Mouse (Mus musculus) kidney, adult 2 months (tissue): ENCODE results near the gene Sorcs2. TPM values are rescaled to one million over a fixed set of nuclear protein-coding genes. Genes with fewer than 3 reads are reported as not detected.
A peak's percentile ranks its signal among the peaks of the same experiment; 100 is the strongest.

Experiments
- DNase-seq: peaks from one replicate; pipeline ENCODE4 v3.0.0; 2021
- H3K27ac ChIP-seq: fragments of 200-500 bp; 2 replicates; pipeline ENCODE4 v1.5.1; 2012; ENCODE audit warnings: low read depth, low read length, control low read depth, inconsistent platforms; ENCODE audit not compliant: insufficient read depth
- H3K27me3 ChIP-seq: fragments of 200-500 bp; replicated peaks from 2 replicates; pipeline ENCODE4 v1.6.1; 2012; ENCODE audit warnings: mild to moderate bottlenecking, moderate library complexity, low read length, inconsistent platforms; ENCODE audit not compliant: control insufficient read depth, insufficient read depth
- H3K36me3 ChIP-seq: fragments of 200-500 bp; 2 replicates; pipeline ENCODE4 v1.6.1; 2012; ENCODE audit warnings: mild to moderate bottlenecking, moderate library complexity, low read length, inconsistent platforms; ENCODE audit not compliant: control insufficient read depth, insufficient read depth
- H3K4me1 ChIP-seq: fragments of 200-500 bp; 2 replicates; pipeline ENCODE4 v1.6.1; 2011; ENCODE audit warnings: low read length; ENCODE audit not compliant: control insufficient read depth, insufficient read depth
- H3K4me3 ChIP-seq: fragments of 200-500 bp; 2 replicates; pipeline ENCODE4 v1.5.1; 2011; ENCODE audit warnings: mild to moderate bottlenecking, low read depth, low read length, control low read depth; ENCODE audit not compliant: insufficient read depth
- CTCF ChIP-seq: fragments of 200-500 bp; conservative IDR thresholded peaks from 2 replicates; pipeline ENCODE4 v1.5.1; 2011; ENCODE audit warnings: low read depth, mild to moderate bottlenecking, control low read depth, low read length, moderate library complexity, mixed read lengths; ENCODE audit not compliant: insufficient read depth, insufficient read length
- POLR2A ChIP-seq: fragments of 200-500 bp; IDR thresholded peaks from one replicate; pipeline ENCODE4 v1.6.1; 2011; ENCODE audit warnings: low read depth, low read length, control low read depth
- WGBS: fragments of 180-500 bp; shearing (Covaris S2); methylation state at CpG from one replicate; pipeline ENCODE4 v1.1.7; 2018; 5-methylcytosine and 5-hydroxymethylcytosine counted together
- polyA plus RNA-seq: library from polyadenylated mRNA; depleted of rRNA; stranded (reverse); fragments of >200 nt; gene quantifications from 2 replicates; pipeline ENCODE4 v1.2.3, GENCODE M21; 2012

The Sorcs2 gene
- polyA plus RNA-seq, 1 experiment: 1.9 TPM

GRCm38 (mm10) chr5:36336252-36336651, 61.7 kb downstream of the Sorcs2 start:
- H3K27ac ChIP-seq: no peak overlapping the region
- DNase-seq: no peak
- H3K36me3 ChIP-seq: no peaks in the 10 kb centered on the region
- no peaks in the 10 kb centered on the region for H3K4me1 ChIP-seq
- H3K27me3 ChIP-seq: no peaks in the 10 kb centered on the region
- TF ChIP-seq CTCF (no peak), POLR2A (no peak)
- H3K4me3 ChIP-seq: no peak overlapping the region
- 68% methylated on average over 7 of the region's 7 CpGs for WGBS

- WGBS: 87% methylated on average over 2 of the region's 2 CpGs
- Histone ChIP-seq H3K4me1 (no peaks in the 10 kb centered on the region), H3K4me3 (no peak overlapping the region), H3K36me3 (no peaks in the 10 kb centered on the region), H3K27me3 (no peaks in the 10 kb centered on the region), H3K27ac (no peak overlapping the region)
- DNase-seq: no peak
- TF ChIP-seq POLR2A (no peak), CTCF (no peak)
Observed at GRCm38 (mm10) chr5:36335661-36336060, 62.3 kb downstream of the Sorcs2 start.

- no peak overlapping the region for H3K4me3 ChIP-seq
- WGBS: 54% methylated on average over 7 of the region's 7 CpGs
- TF ChIP-seq POLR2A (no peak), CTCF (no peak)
- no peaks in the 10 kb centered on the region for H3K27me3 ChIP-seq
- no peak overlapping the region for H3K27ac ChIP-seq
- no peaks in the 10 kb centered on the region for H3K36me3 ChIP-seq
- no peak for DNase-seq
- no peaks in the 10 kb centered on the region for H3K4me1 ChIP-seq
Observed at GRCm38 (mm10) chr5:36334227-36334626, 63.7 kb downstream of the Sorcs2 start.

DNA sequence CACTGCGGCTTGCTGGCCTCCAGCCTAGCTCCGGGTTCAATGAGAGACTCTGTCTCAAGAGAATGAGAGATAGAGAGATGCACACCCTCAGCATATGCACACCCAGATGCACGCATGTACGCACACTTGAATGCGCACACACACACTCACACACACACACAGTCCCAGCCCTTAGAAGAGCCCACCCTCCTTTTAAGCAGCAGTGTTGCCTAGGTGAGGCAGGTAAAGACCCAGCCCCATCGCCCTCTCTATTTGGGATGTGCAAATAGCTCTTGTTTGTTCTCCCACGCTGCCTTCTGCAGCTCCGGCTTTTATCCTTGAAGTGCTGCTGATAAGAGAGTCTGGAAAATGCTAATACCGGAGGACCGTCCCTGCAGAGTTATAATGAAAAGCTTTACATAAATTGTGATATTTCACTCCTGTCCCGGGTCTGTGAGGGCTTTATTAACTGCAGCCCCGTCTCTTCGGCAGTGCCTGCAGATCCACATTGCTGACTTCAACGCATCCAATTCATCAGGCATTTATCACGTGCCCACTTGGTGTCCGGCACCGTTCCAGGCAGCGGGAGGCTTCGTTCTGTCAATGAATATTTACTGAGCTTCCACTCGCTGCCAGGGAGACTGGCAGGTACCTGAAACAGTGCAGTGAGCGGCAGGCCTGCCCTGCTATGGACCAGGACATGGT, 67.3 kb downstream of the Sorcs2 start:
- no peak for TF ChIP-seq CTCF
- TF ChIP-seq POLR2A: no peak
- Histone ChIP-seq H3K27ac (no peak overlapping the region), H3K27me3 (no peaks in the 10 kb centered on the region), H3K4me1 (no peaks in the 10 kb centered on the region), H3K4me3 (no peak overlapping the region), H3K36me3 (no peaks in the 10 kb centered on the region)
- peak; percentile 90 for DNase-seq
- 69% methylated on average over 21 of the region's 21 CpGs for WGBS

DNA sequence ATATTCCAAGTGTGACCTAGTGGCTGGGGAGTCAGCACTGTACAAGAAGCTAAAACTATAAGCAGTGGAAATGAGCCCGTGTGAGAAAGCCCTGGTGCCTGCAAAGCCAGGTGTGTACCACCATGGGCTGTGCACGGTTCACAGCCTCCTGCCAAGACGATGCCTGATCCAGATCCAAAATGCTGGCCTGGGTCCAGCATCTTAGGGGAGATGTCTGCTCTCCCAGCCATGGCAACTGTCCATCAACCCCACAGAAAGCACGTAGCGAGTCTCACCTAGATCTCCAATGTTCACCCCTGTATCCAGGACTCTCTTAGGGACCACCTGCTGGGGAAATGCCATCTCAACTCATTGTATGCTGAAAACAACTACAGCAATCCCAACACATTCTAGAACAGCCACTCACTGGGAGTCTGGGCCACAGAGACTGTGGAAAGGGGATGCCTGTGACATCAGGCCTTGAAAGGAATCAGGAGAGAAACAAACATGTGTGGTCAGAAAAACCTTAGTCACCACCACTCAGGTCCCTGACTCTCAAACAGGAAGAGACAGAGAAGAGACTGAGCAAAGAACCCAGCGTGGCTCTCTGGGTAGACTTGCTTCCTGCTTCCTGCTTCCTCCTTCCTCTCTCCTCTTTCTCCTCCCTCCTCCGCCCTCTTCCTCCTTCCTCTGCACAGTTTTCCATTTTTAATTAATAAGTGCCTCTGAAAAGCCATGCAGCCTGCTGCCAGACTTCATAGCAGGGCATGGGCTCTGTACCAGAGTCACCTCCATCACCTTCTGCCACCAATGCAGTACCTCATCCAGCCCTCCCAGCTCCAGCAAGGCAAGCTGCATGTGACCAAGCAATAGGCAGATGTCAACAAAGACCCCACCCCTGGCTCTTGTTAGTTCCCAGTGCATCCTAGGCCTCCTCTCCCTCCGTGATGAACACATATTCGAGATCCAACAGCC, 71.6 kb downstream of the Sorcs2 start:
- Histone ChIP-seq H3K27me3 (no peaks in the 10 kb centered on the region), H3K27ac (no peak overlapping the region), H3K36me3 (no peaks in the 10 kb centered on the region), H3K4me1 (no peaks in the 10 kb centered on the region), H3K4me3 (no peak overlapping the region)
- 75% methylated on average over 9 of the region's 9 CpGs for WGBS
- TF ChIP-seq POLR2A (no peak), CTCF (no peak)
- DNase-seq: no peak

DNA sequence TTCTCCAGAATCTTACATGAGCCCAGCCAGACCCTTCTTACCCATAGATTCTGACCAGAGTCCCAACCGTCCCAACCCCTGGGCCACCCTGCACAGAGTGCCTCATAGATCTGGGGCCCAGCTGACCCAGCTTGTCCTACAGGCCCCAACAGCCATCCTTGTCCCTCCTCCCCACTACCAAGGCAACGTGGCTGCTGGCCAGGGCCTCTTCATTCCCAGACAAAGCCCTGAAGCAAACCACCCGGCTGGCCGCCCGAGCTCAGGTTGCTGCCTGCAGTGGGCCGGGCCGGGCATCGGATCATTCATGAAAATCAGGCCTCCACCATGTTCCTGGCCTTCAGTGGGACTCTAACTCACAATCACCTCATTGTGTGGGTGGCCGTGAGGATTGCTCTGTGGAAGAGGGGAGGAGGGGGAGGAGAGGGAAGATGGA, 73.8 kb downstream of the Sorcs2 start:
- TF ChIP-seq POLR2A: no peak
- no peak for TF ChIP-seq CTCF
- 61% methylated on average over 9 of the region's 9 CpGs for WGBS
- no peak overlapping the region for H3K27ac ChIP-seq
- H3K4me3 ChIP-seq: no peak overlapping the region
- no peaks in the 10 kb centered on the region for H3K4me1 ChIP-seq
- H3K36me3 ChIP-seq: no peaks in the 10 kb centered on the region
- DNase-seq: no peak
- no peaks in the 10 kb centered on the region for H3K27me3 ChIP-seq

- Histone ChIP-seq H3K4me1 (no peaks in the 10 kb centered on the region), H3K27ac (no peak overlapping the region), H3K4me3 (no peak overlapping the region), H3K27me3 (no peaks in the 10 kb centered on the region), H3K36me3 (no peaks in the 10 kb centered on the region)
- DNase-seq: peak; percentile 81
- TF ChIP-seq POLR2A (no peak), CTCF (peak; percentile 79)
- 13% methylated on average over 2 of the region's 2 CpGs for WGBS
Observed at GRCm38 (mm10) chr5:36323526-36323925, 74.4 kb downstream of the Sorcs2 start.
